Mouse (Mus musculus) lung, embryonic 14.5 days (tissue): Measurements from ENCODE around the gene Mapkapk2. TPM values are rescaled to one million over a fixed set of nuclear protein-coding genes. Genes with fewer than 3 reads are reported as not detected.
"Not testable (repeated sequence)": the region's sequence is repeated elsewhere in the genome, so short reads cannot be mapped to it uniquely, and the experiment has no call there.

Experiments used
- ATAC-seq: fragments of 200-750 bp; cut with Nextera tagmentation; 2 replicates; pipeline ENCODE4 v1.8.0; 2017; ENCODE audit warnings: mild to moderate bottlenecking, moderate TSS enrichment, moderate library complexity; ENCODE audit not compliant: insufficient read depth
- DNase-seq: peaks from one replicate; pipeline ENCODE4 v3.0.0-alpha.2; 2015
- H3K27ac ChIP-seq: fragments of 300-500 bp; sonication (generic); 2 replicates; pipeline ENCODE4 v1.5.1; 2014; ENCODE audit warnings: low read depth, mild to moderate bottlenecking, moderate library complexity
- H3K27me3 ChIP-seq: fragments of 300-500 bp; sonication (generic); 2 replicates; pipeline ENCODE4 v1.6.1; 2014; ENCODE audit warnings: low read length, control low read depth; ENCODE audit not compliant: insufficient read depth
- H3K36me3 ChIP-seq: fragments of 300-500 bp; sonication (generic); 2 replicates; pipeline ENCODE4 v1.6.1; 2014; ENCODE audit warnings: control low read depth; ENCODE audit not compliant: insufficient read depth
- H3K4me1 ChIP-seq: fragments of 300-500 bp; sonication (generic); 2 replicates; pipeline ENCODE4 v1.6.1; 2014; ENCODE audit warnings: antibody characterized with exemption, control low read depth; ENCODE audit not compliant: insufficient read depth
- H3K4me2 ChIP-seq: fragments of 300-500 bp; sonication (generic); 2 replicates; pipeline ENCODE4 v1.6.1; 2014; ENCODE audit warnings: mild to moderate bottlenecking
- H3K4me3 ChIP-seq: fragments of 300-500 bp; sonication (generic); 2 replicates; pipeline ENCODE4 v1.5.1; 2014; ENCODE audit warnings: low read depth, low read length
- H3K9ac ChIP-seq: fragments of 300-500 bp; sonication (generic); 2 replicates; pipeline ENCODE4 v1.6.1; 2014
- H3K9me3 ChIP-seq: fragments of 300-500 bp; sonication (generic); 2 replicates; pipeline ENCODE4 v1.6.1; 2016; ENCODE audit warnings: low read depth, low read length, control low read depth
- CTCF ChIP-seq: IDR thresholded peaks from 2 replicates; pipeline ENCODE4 v1.5.1; 2016; ENCODE audit warnings: antibody characterized with exemption, low read depth
- WGBS: fragments of 180-500 bp; shearing (Covaris S2); extraction: QIAGEN DNeasy Blood & Tissue Kit; methylation state at CpG from one replicate; pipeline ENCODE4 v1.1.7; 2014; 5-methylcytosine and 5-hydroxymethylcytosine counted together
- polyA plus RNA-seq: library from polyadenylated mRNA; unstranded; fragments of >200 nt; fragmentation: Nextera tagmentation; extraction: Ambion mirVana; gene quantifications from 2 replicates; pipeline ENCODE4 v1.2.1, GENCODE M21; 2014

Mapkapk2 gene
- polyA plus RNA-seq, 1 experiment from 2014 or later = 72.3 TPM

DNA sequence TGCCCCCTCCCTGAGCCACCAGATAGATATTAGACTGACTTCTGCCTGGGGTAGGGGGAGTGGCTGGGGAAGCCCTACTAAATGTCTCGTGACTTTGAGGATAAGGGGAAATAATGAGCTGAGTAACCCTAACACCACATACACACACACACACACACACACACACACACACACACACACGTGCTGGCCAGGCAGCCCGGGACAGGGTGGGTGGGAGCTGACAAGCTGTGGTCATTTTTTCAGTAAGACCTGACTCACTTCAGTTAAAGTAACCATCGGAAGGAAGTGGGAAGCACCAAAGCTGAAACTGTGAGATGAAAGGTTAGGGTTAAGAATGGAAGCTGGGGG lies 71.8 kb downstream of the Mapkapk2 start:
- H3K4me3 ChIP-seq = no peak overlapping the region
- no peak overlapping the region for H3K27ac ChIP-seq
- H3K27me3 ChIP-seq = no peaks in the 10 kb centered on the region
- H3K9ac ChIP-seq = no peak overlapping the region
- no peak overlapping the region for H3K4me2 ChIP-seq
- H3K36me3 ChIP-seq = no peaks in the 10 kb centered on the region
- ATAC-seq = no peak
- no peaks in the 10 kb centered on the region for H3K9me3 ChIP-seq
- DNase-seq = no peak
- WGBS = 28% methylated on average over 4 of the region's 4 CpGs
- no peaks in the 10 kb centered on the region; the same call in 1 of the 2 replicates for H3K4me1 ChIP-seq
- TF ChIP-seq CTCF = no peak

GRCm38 (mm10) chr1:131024900-131025842 lies 72.5 kb downstream of the Mapkapk2 start:
- DNase-seq = no peak
- TF ChIP-seq CTCF = no peak
- Histone ChIP-seq H3K4me2 (no peak overlapping the region), H3K4me1 (no peaks in the 10 kb centered on the region; the same call in 1 of the 2 replicates), H3K27me3 (no peaks in the 10 kb centered on the region), H3K27ac (no peak overlapping the region), H3K9ac (no peak overlapping the region), H3K4me3 (no peak overlapping the region), H3K9me3 (no peaks in the 10 kb centered on the region), H3K36me3 (no peaks in the 10 kb centered on the region)
- 66% methylated on average over 8 of the region's 8 CpGs for WGBS
- ATAC-seq = no peak

GRCm38 (mm10) chr1:131023250-131023858 lies 74.3 kb downstream of the Mapkapk2 start:
- H3K4me3 ChIP-seq, H3K9ac ChIP-seq, H3K4me1 ChIP-seq, DNase-seq, ATAC-seq, H3K27ac ChIP-seq, H3K27me3 ChIP-seq, H3K4me2 ChIP-seq, H3K9me3 ChIP-seq, H3K36me3 ChIP-seq: not testable (repeated sequence)
- WGBS = 84% methylated on average over 4 of the region's 4 CpGs

GRCm38 (mm10) chr1:131022591-131023249 lies 74.9 kb downstream of the Mapkapk2 start:
- H3K27ac ChIP-seq = no peak overlapping the region
- H3K4me3 ChIP-seq = no peak overlapping the region
- no peaks in the 10 kb centered on the region for H3K36me3 ChIP-seq
- 36% methylated on average over 5 of the region's 5 CpGs for WGBS
- H3K9me3 ChIP-seq = no peaks in the 10 kb centered on the region
- no peaks in the 10 kb centered on the region for H3K27me3 ChIP-seq
- no peak for DNase-seq
- ATAC-seq = no peak
- H3K4me2 ChIP-seq = no peak overlapping the region
- H3K4me1 ChIP-seq = no peaks in the 10 kb centered on the region; the same call in 1 of the 2 replicates
- TF ChIP-seq CTCF = no peak
- no peak overlapping the region for H3K9ac ChIP-seq

DNA sequence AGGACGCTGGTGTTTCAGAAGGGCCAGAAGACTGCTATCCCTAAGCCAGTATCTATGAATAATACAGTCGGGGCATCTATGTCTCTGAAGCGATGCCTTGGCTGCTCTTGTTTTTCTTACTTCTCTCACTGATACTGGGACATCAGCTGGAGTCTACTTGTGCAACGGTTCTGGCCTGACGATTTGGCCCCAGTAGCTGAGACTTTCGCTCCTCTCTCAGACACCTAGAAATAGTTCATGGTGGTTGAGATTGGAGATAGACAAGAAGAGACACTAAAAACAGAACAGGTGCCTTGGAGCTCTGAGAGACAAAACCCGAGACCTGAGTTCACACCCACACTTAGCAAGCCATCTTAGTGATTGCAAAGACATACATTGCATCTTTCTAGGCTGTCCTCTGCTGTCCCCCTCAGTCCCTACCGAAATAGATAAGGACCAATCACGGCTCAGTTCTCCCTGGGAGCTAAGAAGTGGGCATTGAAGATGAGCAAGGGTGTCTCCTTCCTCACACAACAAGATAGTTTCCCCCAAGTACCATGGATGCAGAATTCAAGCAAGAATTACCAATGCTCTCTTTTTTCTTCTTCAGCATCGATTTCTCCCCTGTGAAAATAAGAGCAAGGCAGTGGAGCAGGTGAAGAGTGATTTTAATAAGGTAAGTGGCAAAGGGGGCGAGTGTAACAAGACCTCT lies 75.6 kb downstream of the Mapkapk2 start:
- WGBS = 61% methylated on average over 11 of the region's 11 CpGs
- Histone ChIP-seq H3K36me3 (no peaks in the 10 kb centered on the region), H3K4me2 (no peak overlapping the region), H3K27ac (no peak overlapping the region), H3K27me3 (no peaks in the 10 kb centered on the region), H3K4me3 (no peak overlapping the region), H3K9ac (no peak overlapping the region), H3K4me1 (no peaks in the 10 kb centered on the region; the same call in 1 of the 2 replicates), H3K9me3 (no peaks in the 10 kb centered on the region)
- no peak for DNase-seq
- TF ChIP-seq CTCF = no peak
- ATAC-seq = no peak

GRCm38 (mm10) chr1:131021438-131021837 lies 76.2 kb downstream of the Mapkapk2 start:
- 56% methylated on average over 9 of the region's 9 CpGs for WGBS
- H3K9me3 ChIP-seq = no peaks in the 10 kb centered on the region
- no peak for TF ChIP-seq CTCF
- no peaks in the 10 kb centered on the region for H3K27me3 ChIP-seq
- no peak overlapping the region for H3K4me3 ChIP-seq
- H3K27ac ChIP-seq = no peak overlapping the region
- H3K4me2 ChIP-seq = no peak overlapping the region
- no peaks in the 10 kb centered on the region for H3K36me3 ChIP-seq
- no peak overlapping the region for H3K9ac ChIP-seq
- H3K4me1 ChIP-seq = no peaks in the 10 kb centered on the region; the same call in 1 of the 2 replicates
- DNase-seq (no peak), ATAC-seq (no peak)
